Mouse (Mus musculus): ENCODE measurements at regions not wholly inside any gene's neighbourhood (a gene's known extent, or its start where the extent isn't known, plus 50 kb on each side); places are given as distances from the start of the nearest gene placed in this dataset.
"Not testable (repeated sequence)": the region's sequence is repeated elsewhere in the genome, so short reads cannot be mapped to it uniquely, and the experiment has no call there.

DNA sequence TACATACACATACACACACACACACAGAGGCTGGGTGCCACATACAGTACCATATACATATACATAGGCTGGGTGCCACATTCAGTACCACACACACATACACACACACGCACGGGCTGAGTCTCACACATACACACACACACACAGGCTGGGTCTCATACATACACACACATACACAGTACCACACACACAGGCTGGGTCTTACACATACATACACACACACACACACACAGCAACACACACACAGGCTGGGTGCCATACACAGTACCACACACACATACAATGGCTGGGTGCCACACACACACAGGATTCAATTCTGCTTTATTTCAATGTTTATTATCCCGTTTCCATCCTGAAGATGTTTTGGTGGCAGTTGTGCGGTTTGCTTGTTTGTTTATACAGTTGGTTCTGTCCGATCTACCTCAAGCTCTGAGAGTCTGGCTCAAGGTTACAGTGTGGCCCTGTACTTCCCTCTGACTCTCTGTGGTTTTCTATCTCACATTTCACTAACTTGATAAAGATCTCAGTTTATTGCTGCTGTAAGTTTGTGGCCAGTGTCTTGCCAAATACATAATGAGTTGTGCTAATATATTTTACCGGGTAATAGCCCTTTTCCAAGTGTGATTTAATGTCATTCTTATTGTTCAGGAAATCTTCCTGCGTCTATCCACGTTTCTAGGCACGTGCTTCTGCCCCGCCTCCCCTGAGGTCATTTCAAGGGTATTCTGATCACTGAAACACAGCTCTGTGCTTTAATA is 164.7 kb upstream of the Zfp637 start:
- in situ Hi-C loops (cut with MseI, MboI): loop anchor here in 1 of 2 experiments (10.0 kb wide), 1 partner anchor 149 kb away; no protein-coding TSS in a partner anchor

DNA sequence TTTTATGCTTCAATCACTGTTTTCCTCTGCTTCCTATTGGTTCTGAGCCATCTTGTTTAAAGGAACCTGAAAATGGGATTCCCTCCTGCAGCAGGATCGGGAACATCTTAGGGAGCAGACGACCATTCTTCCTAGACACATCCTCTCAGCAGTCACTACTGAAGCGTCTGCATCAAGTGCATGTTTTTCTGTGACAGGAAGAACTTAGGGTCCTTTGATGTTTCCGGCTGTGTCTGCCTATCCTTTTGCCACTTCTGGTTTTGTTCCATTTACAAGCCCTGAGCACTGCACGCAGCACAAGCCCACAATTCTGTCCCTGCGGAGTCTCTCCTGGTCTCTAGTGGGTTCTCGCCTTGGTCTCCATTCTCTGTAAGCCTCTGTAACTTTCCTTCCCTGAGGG is 163.9 kb upstream of the Zfp637 start:
- in situ Hi-C loops (cut with MseI, MboI): loop anchor here in 1 of 2 experiments (10.0 kb wide), 1 partner anchor 148 kb away; no protein-coding TSS in a partner anchor

DNA sequence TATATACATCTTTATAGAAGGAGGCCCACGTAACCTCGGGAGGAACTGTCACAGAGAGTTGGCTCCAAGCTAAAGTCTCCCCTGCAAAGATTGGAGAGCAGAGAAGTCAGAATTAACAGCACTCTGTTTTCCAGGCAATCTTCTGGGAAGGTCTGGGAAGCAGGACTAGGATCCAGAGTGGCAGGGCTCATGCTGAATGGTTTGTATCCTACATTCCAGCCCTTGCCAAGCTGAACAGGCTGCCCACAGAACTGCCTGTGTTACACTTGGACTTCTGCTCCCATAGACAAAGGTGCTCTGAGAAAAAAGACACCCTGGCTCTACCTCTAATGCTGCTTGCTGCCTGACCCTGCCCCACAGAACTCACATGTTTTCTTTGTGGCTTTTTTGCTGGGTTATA is 163.2 kb upstream of the Zfp637 start:
- in situ Hi-C loops (cut with MseI, MboI): loop anchor here in 1 of 2 experiments (10.0 kb wide), 1 partner anchor 147 kb away; no protein-coding TSS in a partner anchor

DNA sequence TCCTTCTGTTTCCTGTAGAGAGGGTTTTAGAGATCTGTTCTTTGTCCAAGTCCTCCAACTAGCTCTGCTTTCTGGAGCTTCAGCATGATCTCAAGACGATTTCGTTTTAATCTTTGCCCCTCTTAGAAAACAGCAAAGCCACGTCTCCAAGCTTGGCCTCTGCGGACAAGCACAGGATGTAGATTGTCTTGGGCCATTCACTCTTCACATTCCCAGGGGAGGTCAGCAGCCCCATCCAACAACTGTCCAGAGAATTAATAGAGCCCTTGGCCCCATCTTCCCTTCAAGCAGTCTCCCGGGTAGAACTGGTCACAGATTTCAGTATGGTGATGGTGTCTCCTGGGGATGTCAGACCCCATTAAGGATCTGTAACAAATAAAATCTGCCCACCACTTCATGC is 162.7 kb upstream of the Zfp637 start:
- in situ Hi-C loops (cut with MseI, MboI): loop anchor here in 1 of 2 experiments (10.0 kb wide), 1 partner anchor 147 kb away; no protein-coding TSS in a partner anchor

DNA sequence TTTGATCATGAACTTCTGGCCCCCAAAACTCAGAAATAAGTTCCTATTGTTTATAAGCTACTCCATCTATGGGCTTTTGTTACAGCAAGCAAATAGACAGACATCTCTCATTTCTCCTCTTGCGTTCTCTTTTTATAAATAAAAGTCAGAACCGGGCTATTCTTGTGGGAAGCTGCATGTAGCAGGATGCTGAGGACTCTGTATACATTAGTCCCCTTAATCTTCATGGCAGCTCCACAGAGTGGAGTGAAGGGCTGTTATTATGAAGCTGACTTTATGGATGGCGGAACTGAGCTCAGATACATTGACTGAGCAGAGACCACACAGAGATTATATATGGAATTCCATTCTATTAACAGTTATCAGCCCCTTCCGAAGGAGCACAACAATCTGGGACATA is 162.1 kb upstream of the Zfp637 start:
- in situ Hi-C loops (cut with MseI, MboI): loop anchor here in 1 of 2 experiments (10.0 kb wide), 1 partner anchor 146 kb away; no protein-coding TSS in a partner anchor

DNA sequence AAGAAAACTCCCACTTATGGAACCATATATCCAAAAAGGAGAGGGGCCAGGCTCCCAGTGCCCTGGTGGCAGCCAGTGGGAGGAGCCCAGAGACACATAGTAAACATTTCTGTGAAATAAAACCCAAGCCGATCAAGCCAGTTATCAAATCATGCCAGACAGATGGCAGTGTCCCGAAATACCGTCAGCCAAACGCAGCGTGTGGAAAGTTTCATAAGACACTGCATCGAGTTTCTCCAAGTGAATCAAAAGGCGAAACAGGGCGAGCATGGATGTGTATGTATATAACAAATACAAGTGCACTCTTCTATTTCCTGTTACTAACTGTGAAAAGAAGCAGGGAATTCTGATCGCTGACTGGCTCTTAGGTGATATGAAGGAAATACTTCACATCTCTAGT is 154.8 kb upstream of the Zfp637 start:
- in situ Hi-C loops (cut with MseI, MboI): no loop called here

DNA sequence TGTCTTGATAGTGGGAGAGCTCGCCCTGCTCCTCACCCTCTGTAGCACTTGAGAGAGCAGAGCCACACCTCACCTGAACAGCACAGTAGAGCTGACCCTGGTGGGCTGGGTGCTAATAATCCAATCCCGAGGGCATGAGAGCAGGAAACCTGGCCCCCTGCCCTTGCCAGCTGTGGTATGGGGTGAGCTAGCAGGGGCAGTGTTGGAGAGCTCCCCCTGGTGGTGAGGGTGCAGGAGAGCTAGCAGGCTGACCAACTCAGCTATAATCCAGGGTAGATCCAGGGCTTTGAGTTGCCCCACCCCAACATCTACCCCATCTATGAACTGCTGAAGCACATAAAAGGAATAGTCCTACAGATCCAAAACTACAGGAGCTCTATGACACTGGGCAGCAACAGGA is 153.9 kb upstream of the Zfp637 start:
- in situ Hi-C loops (cut with MseI, MboI): no loop called here

DNA sequence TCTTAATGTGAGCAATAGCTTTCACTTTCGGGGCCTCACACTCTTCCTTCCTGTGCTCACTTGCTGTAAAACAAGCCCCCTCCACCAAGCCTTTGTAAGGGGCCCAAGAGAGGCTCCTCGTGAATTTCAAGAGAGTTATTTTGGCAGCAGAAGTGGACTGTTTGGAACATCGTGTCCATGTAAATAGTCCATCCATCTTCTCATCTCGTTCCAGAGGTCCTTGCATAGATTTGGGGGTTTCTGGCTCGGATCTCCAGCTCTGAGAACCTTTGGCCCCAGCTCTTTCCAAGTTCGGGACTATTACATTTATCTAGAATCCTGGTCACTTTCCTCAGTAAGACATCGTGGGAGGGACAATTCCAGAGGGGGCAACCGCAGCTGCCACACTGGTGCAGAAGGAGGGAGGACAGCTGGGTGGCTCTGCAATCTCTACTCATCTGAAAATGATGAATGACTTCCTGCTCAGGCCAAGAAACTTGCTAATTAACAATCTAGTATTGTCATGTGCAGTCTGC is 152.3 kb upstream of the Zfp637 start:
- in situ Hi-C loops (cut with MseI, MboI): no loop called here

DNA sequence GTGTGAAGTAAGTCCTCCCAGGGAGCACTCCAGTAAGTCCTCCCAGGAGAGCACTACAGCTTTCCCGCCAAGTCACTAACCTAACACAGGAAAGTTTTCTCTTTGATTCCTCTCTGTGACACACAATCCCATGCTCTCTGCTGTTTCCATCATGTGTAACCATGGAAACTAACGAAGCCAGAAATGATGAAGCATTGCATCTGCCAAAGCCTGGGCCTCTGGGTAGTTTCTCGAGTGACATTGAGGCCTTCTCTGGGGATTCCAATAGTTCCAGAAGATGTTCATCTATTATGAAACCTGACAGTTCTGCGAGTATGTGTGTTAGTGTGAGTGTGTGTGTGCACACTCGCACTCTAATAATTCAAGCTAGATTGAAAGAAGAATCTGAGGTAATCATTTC is 140.7 kb upstream of the Zfp637 start:
- in situ Hi-C loops (cut with MseI, MboI): no loop called here

DNA sequence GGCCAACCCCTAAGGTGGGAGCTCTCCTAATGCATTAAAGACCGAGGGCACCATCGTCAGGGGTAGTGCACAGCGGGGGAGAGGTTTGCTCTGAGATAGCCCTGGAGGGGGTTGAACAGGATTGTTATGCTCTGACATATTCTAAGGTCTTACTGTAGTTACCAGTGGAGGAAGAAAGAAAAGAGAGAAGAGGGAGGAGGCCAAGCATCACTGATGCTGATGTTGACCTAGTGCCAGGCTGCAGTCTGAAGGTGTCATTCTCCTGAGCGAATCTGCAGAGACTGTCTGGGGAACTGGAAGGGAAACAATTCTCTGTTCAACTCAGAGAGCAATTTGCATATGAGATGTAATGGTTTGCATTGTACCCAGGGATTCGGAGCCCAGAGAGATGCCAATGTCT is 139.4 kb upstream of the Zfp637 start:
- in situ Hi-C loops (cut with MseI, MboI): no loop called here

DNA sequence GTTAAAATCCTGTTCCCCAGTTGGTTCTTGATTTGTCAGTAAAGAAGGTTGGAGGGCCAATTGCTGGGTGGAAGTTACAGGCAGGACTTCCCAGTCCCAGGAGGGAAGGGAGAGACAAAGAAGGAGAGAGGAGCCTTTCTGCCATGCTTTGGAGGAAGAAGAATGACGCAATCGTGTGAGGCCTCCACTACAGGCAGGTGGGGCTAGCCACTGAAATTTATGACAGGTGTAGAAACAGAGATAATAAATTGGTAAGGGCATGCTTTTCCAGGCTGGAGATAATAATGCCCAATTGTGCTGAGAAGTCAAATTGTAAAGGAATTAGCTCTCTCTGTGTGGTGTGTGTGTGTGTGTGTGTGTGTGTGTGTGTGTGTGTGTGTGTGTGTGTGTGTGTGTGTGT is 135.0 kb upstream of the Zfp637 start:
- in situ Hi-C loops (cut with MseI, MboI): no loop called here

DNA sequence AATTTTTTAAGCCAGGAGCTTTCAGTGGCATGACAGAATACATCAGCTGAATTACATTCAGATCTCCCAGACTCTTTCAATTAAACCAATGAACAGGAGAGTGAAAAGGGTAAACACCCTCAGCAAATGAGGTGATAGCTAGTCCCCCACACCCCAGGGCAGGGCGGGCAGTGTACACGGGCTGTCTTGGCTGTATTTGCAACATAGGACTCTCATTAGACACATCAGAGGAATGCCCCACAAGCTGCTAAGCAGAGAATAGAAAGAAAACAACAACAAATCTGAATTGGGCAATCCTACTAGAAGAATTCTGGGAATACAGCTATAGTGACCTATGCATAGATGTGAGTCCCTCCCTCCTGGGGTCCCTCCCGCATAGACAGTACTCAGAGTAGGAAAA is 131.8 kb upstream of the Zfp637 start:
- in situ Hi-C loops (cut with MseI, MboI): no loop called here

DNA sequence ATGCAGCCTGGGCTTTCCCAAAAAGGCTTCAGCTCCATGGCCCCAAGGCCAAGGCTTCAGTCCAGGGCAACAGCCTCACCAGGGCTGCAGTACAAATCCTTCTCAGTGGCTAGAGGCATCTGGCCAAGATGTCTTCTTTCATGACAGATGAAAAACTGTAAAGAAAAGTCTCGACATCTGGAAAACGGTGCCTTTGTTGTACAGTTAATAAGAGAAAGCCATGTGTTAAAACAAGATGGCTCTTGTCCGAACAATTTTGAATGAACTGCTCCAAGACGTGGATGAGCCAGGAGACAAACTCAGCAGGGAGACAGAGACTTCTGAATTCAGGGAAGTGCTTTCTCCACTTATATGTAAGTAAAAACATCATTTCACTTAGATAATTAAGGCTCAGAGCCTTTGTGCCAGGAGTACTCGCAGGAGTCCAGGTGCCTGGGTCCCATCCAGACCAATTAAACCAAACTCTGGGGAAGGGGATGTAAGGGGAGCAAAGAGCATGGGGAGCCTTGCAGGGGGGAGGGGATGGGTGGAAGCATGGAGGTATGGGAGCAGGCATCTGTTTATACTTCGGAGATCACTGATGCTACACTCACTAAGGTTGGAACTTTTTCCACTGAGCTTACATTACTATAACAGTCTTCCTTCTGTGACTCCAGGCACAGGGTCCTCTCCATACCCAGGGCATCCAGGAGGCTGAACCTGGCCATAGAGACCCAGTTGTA is 125.8 kb upstream of the Zfp637 start:
- in situ Hi-C loops (cut with MseI, MboI): no loop called here

DNA sequence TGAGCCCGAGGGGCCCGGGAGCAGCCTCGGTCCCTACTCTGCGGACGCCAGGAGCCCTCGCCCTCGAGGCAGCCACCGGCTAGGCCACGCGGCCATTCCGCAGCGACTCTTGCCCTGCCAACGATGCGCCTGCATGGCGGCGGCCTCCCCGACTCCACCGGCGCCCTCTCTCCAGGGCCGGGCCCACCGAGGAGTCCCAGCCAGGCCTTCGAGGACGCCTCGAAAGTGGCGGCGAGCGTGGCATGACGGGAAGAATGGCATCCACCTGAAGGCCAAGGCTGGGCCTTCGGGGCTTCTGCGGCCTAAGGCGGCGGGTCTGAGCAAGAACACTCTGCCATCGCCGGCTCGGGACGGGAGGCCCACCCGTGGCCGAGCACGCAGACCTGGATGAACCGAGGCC is 124.6 kb upstream of the Zfp637 start:
- in situ Hi-C loops (cut with MseI, MboI): not testable (repeated sequence)

DNA sequence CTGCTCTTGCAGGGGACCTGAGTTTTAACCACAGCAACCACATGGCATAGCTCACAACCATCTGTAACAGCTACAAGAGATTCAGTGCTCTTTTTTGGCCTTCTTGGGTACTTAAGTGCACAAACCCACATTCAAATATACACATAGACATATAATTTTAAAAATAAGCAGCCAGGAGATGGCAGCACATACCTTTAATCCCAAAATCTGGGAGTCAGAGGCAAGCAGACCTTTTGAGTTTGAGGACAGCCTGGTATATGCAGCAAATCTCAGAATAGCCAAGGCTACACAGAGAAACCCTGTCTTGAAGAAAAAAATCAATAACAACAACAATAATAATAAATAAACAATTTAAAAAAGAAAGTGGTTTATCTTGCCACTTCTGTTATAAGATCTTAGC is 88.6 kb upstream of the Zfp637 start:
- in situ Hi-C loops (cut with MseI, MboI): not testable (repeated sequence)

DNA sequence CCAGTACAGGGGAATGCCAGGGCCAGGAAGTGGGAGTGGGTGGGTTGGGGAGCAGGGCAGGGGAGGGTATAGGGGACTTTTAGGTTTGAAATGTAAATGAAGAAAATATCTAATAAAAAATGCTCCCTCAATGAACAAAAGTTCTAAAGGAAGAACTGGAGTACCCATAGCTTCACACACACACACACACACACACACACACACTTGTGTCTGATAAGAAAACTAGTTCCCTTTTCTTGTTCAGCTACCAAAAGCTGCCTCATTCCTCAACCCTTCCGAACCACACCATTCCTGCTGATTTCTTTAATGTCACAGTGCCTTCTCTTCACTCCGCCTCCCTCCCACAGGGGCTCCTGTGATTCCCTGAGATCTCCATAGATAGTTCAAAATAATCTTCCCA is 85.3 kb upstream of the Zfp637 start:
- in situ Hi-C loops (cut with MseI, MboI): not testable (repeated sequence)

DNA sequence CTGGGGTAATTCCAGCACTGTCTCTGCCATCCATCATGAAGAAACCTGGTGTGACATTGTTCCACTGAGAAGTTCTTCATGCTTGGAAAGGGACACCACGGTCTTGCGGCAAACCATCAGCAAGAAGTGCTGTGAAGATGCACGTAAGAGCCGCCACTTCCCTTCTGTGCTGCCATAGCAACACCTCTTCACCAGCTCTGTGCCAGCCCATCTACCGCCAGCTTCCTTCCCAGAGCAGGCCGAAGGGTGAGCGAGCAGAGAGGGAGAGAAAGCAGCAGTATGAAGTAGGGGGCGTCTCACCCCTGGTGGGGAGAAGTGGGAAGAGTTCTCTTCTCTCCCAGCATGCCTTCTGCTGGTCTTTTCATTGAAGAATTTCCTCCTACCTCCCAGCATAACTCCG is 84.8 kb upstream of the Zfp637 start:
- in situ Hi-C loops (cut with MseI, MboI): no loop called here

DNA sequence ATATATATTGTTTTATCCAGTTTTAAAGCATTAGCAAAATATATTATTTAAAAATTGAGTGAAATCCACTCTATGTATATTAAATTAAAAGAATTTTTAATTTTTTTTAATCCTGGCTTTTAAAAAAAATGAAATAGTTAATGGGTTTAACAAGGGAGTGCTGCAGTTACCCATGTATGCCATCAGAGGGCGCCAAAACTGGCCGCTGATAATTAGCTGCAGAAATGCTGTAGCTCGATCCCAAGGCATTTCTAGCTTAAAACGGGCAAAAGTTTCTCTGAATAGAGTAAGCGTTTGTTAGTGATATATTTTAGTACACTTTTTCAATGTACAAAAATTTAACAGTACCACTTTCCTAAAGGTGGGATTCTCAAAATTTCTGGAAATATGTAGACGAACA is 82.5 kb upstream of the Zfp637 start:
- in situ Hi-C loops (cut with MseI, MboI): not testable (repeated sequence)

DNA sequence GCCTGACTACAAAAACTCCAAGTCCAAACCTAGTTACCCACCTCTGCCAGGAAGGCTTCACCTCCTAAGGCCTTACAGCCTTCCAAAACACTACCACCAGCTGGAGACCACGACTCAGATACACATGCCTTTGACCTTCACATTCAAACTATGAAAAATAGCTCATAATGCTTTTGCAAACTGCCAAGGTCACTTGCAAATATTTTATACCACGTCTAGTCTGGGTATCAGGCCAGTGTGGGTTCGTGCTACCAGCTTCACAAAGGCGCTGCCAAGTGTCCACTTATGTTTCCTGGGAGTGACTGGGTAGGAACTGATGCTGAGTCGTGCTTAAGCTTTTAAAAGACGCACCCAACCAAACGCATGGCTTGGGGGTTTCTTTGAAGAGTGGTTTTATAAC is 69.5 kb upstream of the Zfp637 start:
- in situ Hi-C loops (cut with MseI, MboI): no loop called here

DNA sequence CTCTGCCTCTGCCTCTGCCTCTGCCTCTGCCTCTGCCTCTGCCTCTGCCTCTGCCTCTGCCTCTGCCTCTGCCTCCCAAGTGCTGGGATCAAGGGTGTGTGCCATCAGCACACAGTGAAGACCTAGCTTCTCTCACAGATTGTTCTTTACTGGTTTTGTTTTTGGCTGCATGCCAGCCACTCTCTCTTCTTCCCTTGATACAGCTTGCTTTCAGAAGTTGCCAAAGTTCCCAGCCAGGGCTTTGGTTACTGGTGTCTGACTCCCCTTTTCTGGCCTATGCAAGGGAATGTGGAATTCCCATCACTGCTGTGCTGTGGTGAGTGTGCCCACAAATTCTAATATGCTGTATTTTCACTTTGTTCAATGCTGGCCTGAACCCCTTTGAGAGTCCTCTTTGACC is 68.6 kb upstream of the Zfp637 start:
- in situ Hi-C loops (cut with MseI, MboI): no loop called here

DNA sequence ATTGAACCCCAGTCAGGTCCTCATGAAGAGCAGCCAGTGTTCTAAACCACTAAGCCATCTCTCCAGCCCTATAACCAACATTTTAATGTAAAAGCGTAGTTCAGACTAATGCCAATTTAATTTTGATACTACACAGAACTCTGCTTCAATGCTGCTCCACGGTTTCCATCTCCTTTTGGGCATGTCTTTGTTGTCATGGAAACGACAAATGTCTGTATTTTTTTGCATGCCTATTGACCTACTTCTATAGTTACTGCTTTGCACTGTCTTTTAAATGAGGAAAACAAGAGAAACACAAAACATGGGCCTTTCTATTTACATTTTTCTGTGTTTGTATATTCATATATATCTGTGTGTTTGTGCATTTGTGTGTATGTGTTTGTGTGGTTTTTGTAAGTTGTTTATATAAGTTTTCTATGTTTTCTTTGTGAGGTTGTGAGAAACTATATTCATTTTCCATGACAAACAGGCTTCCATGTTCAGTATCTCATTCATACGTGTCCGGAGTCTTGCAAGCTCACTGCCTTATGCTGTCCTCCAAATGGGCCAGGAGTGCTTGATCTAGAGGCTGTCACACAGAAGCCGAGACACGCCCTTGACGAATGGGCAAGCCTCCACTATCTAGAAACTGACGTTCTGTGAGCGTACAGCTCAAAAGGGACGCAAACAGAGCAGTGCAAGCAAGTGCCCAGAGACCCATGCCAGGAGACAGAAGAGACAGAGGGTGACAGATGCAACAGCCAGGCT is 65.5 kb upstream of the Zfp637 start:
- in situ Hi-C loops (cut with MseI, MboI): no loop called here

DNA sequence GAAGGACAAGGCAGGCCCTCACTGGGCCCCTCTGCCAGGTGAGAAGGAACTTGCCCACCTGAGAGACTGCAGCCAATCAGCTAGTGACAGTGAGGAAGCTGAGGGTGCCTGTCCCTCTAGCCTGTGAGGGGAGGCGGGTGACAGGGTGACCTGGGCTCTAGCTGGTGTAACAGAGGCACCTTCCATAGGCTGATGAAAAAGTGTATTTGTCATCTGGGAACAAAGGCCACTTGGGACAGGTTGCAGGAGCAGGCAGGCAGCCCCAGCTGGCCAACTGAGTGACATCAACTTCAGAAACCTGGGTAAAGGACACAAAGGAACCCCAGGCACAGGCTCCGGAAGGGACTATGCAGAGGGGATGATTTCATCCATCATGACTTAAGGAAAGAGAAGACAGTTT is 63.0 kb upstream of the Zfp637 start:
- in situ Hi-C loops (cut with MseI, MboI): no loop called here
